Mouse (Mus musculus) embryonic fibroblast, embryonic 13.5 days (primary cell): ENCODE data around the gene Tnr.

Experiments used
- CTCF ChIP-seq: IDR thresholded peaks from 2 replicates; pipeline ENCODE4 v1.5.1; 2011; ENCODE audit warnings: mild to moderate bottlenecking, control low read depth, low read length, moderate library complexity, borderline replicate concordance; ENCODE audit not compliant: insufficient read depth
- POLR2A ChIP-seq: IDR thresholded peaks from 2 replicates; pipeline ENCODE4 v1.6.1; 2011; ENCODE audit warnings: low read depth, mild to moderate bottlenecking, control low read depth, low read length, moderate library complexity

- TF ChIP-seq CTCF (no peak), POLR2A (no peak)
Measured at GRCm38 (mm10) chr1:159743744-159744253, 220.2 kb downstream of the Tnr start.
